Mouse (Mus musculus): ENCODE results near the gene Shld1. TPM values are rescaled to one million over a fixed set of nuclear protein-coding genes. Genes with fewer than 3 reads are reported as not detected.

Gene Shld1
- total RNA-seq (2023): 10 to 100 TPM; 15.1 to 16.8 TPM

GRCm38 (mm10) chr2:132686756-132687737 lies at the start of gene Shld1:
TSS of gene Shld1 (plus strand) at chr2:132686931.

GRCm38 (mm10) chr2:132780978-132781377 lies 94.2 kb downstream of the Shld1 start, which contains the start of gene Chgb:
TSS of gene Chgb (plus strand) at chr2:132781278.

Other genes with a start within 250 kb of the Shld1 start
- 100 to 1,000 TPM; 156 to 158 TPM for gene Gpcpd1, start 99.2 kb upstream of the Shld1 start, total RNA-seq (2023)
- not detected for gene Chgb, start 94.3 kb downstream of the Shld1 start, total RNA-seq (2023)
- gene Trmt6, start 129.1 kb downstream of the Shld1 start, total RNA-seq (2023): 10 to 100 TPM; 18.6 to 19.5 TPM
- 1 to 10 TPM; 1.0 to 1.3 TPM for gene Mcm8, start 129.2 kb downstream of the Shld1 start, total RNA-seq (2023)
- gene Crls1, start 159.7 kb downstream of the Shld1 start, total RNA-seq (2023): 1 to 10 TPM; 7.0 to 7.9 TPM
- under 1 TPM in 1 of 2 experiments, not detected in 1; 1.00 TPM for gene Lrrn4, start 194.0 kb downstream of the Shld1 start, total RNA-seq (2023)

Measured in monocyte, adult 59 days (primary cell).